Mouse (Mus musculus): ENCODE data around the gene Hils1.

DNA sequence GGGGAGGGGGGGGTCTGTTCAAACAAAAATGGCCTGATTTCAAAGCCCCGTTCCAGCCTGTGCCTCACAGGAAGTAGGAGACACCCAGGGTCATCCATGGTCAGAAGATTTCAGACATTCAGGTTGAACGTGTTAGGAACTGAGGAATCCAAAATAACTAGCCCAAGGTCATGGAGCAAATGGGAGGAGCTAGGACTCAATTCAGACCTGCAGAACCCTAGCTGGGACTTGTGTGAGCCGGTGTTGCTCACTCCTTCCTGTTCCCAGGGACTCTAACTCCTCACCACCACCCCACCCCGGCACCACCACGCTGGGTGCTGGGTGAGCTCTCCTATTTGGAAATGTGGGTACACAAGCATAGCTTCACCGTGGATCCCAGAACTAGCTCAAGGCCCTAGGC is 19.9 kb downstream of the Hils1 start:
- TF ChIP-seq CTCF (IDR thresholded peaks at IDR 0.05; ENCODE audit: low read depth, low read length) (no peak), POLR2A (IDR thresholded peaks at IDR 0.05; ENCODE audit: insufficient read depth, low read length) (no peak), EP300 (IDR thresholded peaks at IDR 0.05; ENCODE audit: insufficient read depth, low read depth, low read length) (0 out of 2 replicates have a peak, but pooled peaks have one; percentile 18)
